Mouse (Mus musculus): ENCODE measurements at regions not wholly inside any gene's neighbourhood (a gene's known extent, or its start where the extent isn't known, plus 50 kb on each side); places are given as distances from the start of the nearest gene placed in this dataset.
"Not testable (repeated sequence)": the region's sequence is repeated elsewhere in the genome, so short reads cannot be mapped to it uniquely, and the experiment has no call there.

- not testable (repeated sequence) for ATAC-seq (replicated peaks); H3K4me1 ChIP-seq; H3K27me3 ChIP-seq (replicated peaks); H3K9me3 ChIP-seq; H3K36me3 ChIP-seq (replicated peaks); H3K27ac ChIP-seq; H3K9ac ChIP-seq; H3K4me2 ChIP-seq; H3K4me3 ChIP-seq
- WGBS: 91% methylated on average over 2 of the region's 2 CpGs
Observed at GRCm38 (mm10) chr10:70841179-70841578, 185.4 kb upstream of the Phyhipl start.

- 90% methylated on average over 4 of the region's 4 CpGs for WGBS
- Histone ChIP-seq H3K9ac (no peak overlapping the region), H3K27me3 (replicated peaks) (no peaks in the 10 kb centered on the region), H3K9me3 (no peaks in the 10 kb centered on the region), H3K27ac (no peak overlapping the region), H3K4me3 (no peak overlapping the region), H3K4me2 (no peak overlapping the region), H3K4me1 (no peaks in the 10 kb centered on the region), H3K36me3 (replicated peaks) (no peaks in the 10 kb centered on the region)
- ATAC-seq (replicated peaks): no peak
Observed at GRCm38 (mm10) chr10:70838147-70838546, 182.4 kb upstream of the Phyhipl start.

DNA sequence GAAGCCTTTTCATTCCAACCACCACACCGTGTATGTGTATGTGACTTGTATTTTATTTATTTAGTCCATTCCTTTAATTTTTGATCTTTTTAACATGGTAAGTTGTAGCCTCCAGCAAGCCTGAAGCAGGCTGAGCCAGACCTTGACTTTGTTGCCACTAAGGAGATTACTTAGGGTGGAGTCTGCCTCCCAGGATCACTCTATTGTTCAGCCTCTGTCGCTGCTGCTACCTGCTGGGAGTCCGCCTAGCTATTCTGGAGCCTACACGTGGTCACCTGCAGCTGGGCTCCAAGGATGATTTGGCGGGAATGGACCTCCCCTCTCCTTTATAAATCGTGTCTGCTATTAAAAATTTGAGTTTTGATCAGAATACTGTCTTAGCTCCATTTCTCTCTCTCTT lies 181.6 kb upstream of the Phyhipl start:
- Histone ChIP-seq H3K27ac (no peak overlapping the region), H3K4me3 (no peak overlapping the region), H3K9me3 (no peaks in the 10 kb centered on the region), H3K36me3 (replicated peaks) (no peaks in the 10 kb centered on the region), H3K4me1 (no peaks in the 10 kb centered on the region), H3K27me3 (replicated peaks) (no peaks in the 10 kb centered on the region), H3K4me2 (no peak overlapping the region), H3K9ac (no peak overlapping the region)
- no peak for ATAC-seq (replicated peaks)
- WGBS: 79% methylated on average over 6 of the region's 6 CpGs

- no peak overlapping the region for H3K9ac ChIP-seq
- no peaks in the 10 kb centered on the region for H3K9me3 ChIP-seq
- no peak overlapping the region for H3K27ac ChIP-seq
- H3K4me1 ChIP-seq: peaks cover 4% of the 10 kb centered on the region; the same call in 1 of the 2 replicates
- WGBS: 36% methylated on average over 4 of the region's 4 CpGs
- H3K4me3 ChIP-seq: no peak overlapping the region
- ATAC-seq (replicated peaks): no peak
- no peak overlapping the region for H3K4me2 ChIP-seq
- no peaks in the 10 kb centered on the region for H3K36me3 ChIP-seq (replicated peaks)
- no peaks in the 10 kb centered on the region for H3K27me3 ChIP-seq (replicated peaks)
Observed at GRCm38 (mm10) chr10:70832616-70833015, 176.9 kb upstream of the Phyhipl start.

- Histone ChIP-seq H3K36me3 (replicated peaks) (no peaks in the 10 kb centered on the region), H3K4me3 (no peak overlapping the region), H3K4me1 (peaks cover 4% of the 10 kb centered on the region; the same call in 1 of the 2 replicates), H3K9ac (no peak overlapping the region), H3K4me2 (no peak overlapping the region), H3K9me3 (no peaks in the 10 kb centered on the region), H3K27me3 (replicated peaks) (no peaks in the 10 kb centered on the region), H3K27ac (no peak overlapping the region)
- ATAC-seq (replicated peaks): no peak
- WGBS: 6% methylated on average over 4 of the region's 4 CpGs
Observed at GRCm38 (mm10) chr10:70828217-70828616, 172.5 kb upstream of the Phyhipl start.

- H3K4me2 ChIP-seq; H3K27me3 ChIP-seq (replicated peaks); H3K4me1 ChIP-seq; H3K36me3 ChIP-seq (replicated peaks); H3K27ac ChIP-seq; ATAC-seq (replicated peaks); H3K4me3 ChIP-seq; H3K9me3 ChIP-seq; H3K9ac ChIP-seq: not testable (repeated sequence)
- 92% methylated on average over 2 of the region's 2 CpGs for WGBS
Observed at GRCm38 (mm10) chr10:70827522-70827921, 171.8 kb upstream of the Phyhipl start.

DNA sequence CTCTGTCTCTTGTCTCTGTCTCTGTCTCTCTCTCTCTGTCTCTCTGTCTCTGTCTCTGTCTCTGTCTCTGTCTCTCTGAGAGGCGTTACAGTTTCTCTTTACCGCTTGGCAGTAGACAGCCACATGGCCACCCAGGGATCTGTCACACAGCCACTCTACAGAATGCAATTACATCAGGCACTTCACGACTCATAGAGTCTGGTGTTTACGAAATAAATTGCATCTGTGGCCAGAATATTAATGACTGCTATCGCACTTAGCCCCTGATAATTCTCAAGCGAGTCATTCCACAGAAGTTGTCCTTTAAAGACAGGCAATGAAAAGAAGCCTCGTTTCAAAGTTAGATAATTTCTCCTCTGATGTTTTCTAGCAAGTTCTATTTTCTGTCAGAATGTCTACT lies 170.9 kb upstream of the Phyhipl start:
- Histone ChIP-seq H3K4me2 (no peak overlapping the region), H3K4me1 (peaks cover 4% of the 10 kb centered on the region; the same call in 1 of the 2 replicates), H3K27me3 (replicated peaks) (no peaks in the 10 kb centered on the region), H3K9ac (no peak overlapping the region), H3K4me3 (no peak overlapping the region), H3K36me3 (replicated peaks) (no peaks in the 10 kb centered on the region), H3K27ac (no peak overlapping the region), H3K9me3 (no peaks in the 10 kb centered on the region)
- ATAC-seq (replicated peaks): 0 out of 2 replicates have a peak, but pooled peaks have one; percentile 60
- WGBS: 50% methylated on average over 7 of the region's 7 CpGs

- 61% methylated on average over 4 of the region's 4 CpGs for WGBS
- Histone ChIP-seq H3K27me3 (replicated peaks) (no peaks in the 10 kb centered on the region), H3K4me2 (no peak overlapping the region), H3K4me1 (peaks cover 4% of the 10 kb centered on the region; the same call in 1 of the 2 replicates), H3K4me3 (no peak overlapping the region), H3K27ac (no peak overlapping the region), H3K9ac (no peak overlapping the region), H3K36me3 (replicated peaks) (no peaks in the 10 kb centered on the region), H3K9me3 (no peaks in the 10 kb centered on the region)
- ATAC-seq (replicated peaks): no peak
Observed at GRCm38 (mm10) chr10:70825451-70825850, 169.7 kb upstream of the Phyhipl start.

GRCm38 (mm10) chr10:70824461-70824860 lies 168.7 kb upstream of the Phyhipl start:
- Histone ChIP-seq H3K9me3 (no peaks in the 10 kb centered on the region), H3K4me2 (no peak overlapping the region), H3K4me3 (no peak overlapping the region), H3K27me3 (replicated peaks) (no peaks in the 10 kb centered on the region), H3K27ac (no peak overlapping the region), H3K9ac (no peak overlapping the region), H3K4me1 (peaks cover 4% of the 10 kb centered on the region; the same call in 1 of the 2 replicates), H3K36me3 (replicated peaks) (no peaks in the 10 kb centered on the region)
- WGBS: 87% methylated on average over 5 of the region's 5 CpGs
- no peak for ATAC-seq (replicated peaks)

DNA sequence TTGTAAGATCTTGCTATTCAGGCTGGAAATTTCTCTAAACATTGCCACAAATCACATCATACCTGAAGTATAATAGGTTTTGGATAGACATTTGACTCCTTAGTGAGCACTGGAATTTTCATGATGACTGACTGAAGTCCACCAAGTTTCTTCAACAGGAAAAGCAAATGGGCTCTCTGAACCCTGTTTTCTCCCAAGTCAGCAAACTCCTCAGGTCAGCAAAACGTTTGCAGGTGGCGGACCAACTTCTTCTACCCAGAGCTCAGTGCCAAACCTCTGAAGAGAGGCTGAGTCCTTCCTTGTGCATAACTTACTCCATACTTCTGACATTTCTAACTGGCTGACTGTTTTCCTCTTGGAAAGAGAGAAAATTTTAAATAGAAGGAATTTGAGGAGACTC lies 164.2 kb upstream of the Phyhipl start:
- Histone ChIP-seq H3K4me1 (no peaks in the 10 kb centered on the region), H3K4me3 (no peak overlapping the region), H3K9ac (no peak overlapping the region), H3K4me2 (no peak overlapping the region), H3K27ac (no peak overlapping the region), H3K9me3 (no peaks in the 10 kb centered on the region), H3K27me3 (replicated peaks) (no peaks in the 10 kb centered on the region), H3K36me3 (replicated peaks) (no peaks in the 10 kb centered on the region)
- 86% methylated on average over 2 of the region's 2 CpGs for WGBS
- ATAC-seq (replicated peaks): no peak

GRCm38 (mm10) chr10:70814354-70815131 lies 158.8 kb upstream of the Phyhipl start:
- no peak overlapping the region for H3K9ac ChIP-seq
- no peak overlapping the region for H3K4me2 ChIP-seq
- 66% methylated on average over 15 of the region's 15 CpGs for WGBS
- no peaks in the 10 kb centered on the region for H3K9me3 ChIP-seq
- no peaks in the 10 kb centered on the region for H3K4me1 ChIP-seq
- H3K36me3 ChIP-seq (replicated peaks): no peaks in the 10 kb centered on the region
- no peak overlapping the region for H3K27ac ChIP-seq
- ATAC-seq (replicated peaks): 0 out of 2 replicates have a peak, but pooled peaks have one; percentile 56
- H3K27me3 ChIP-seq (replicated peaks): no peaks in the 10 kb centered on the region
- H3K4me3 ChIP-seq: no peak overlapping the region

- H3K27ac ChIP-seq: no peak overlapping the region
- 47% methylated on average over 3 of the region's 3 CpGs for whole genome bisulfite sequencing
- H3K9me3 ChIP-seq: no peaks in the 10 kb centered on the region
- ATAC-seq (replicated peaks): no peak
- no peak overlapping the region for H3K9ac ChIP-seq
- no peaks in the 10 kb centered on the region for H3K4me1 ChIP-seq
- H3K27me3 ChIP-seq (replicated peaks): no peaks in the 10 kb centered on the region
- H3K36me3 ChIP-seq (replicated peaks): no peaks in the 10 kb centered on the region
- H3K4me3 ChIP-seq: no peak overlapping the region
- H3K4me2 ChIP-seq: no peak overlapping the region
Observed at GRCm38 (mm10) chr10:70809411-70809810, 153.6 kb upstream of the Phyhipl start.

- Histone ChIP-seq H3K36me3 (replicated peaks) (no peaks in the 10 kb centered on the region), H3K9ac (no peak overlapping the region), H3K27me3 (replicated peaks) (no peaks in the 10 kb centered on the region), H3K9me3 (no peaks in the 10 kb centered on the region), H3K4me2 (no peak overlapping the region), H3K4me1 (no peaks in the 10 kb centered on the region), H3K4me3 (no peak overlapping the region), H3K27ac (no peak overlapping the region)
- no peak for ATAC-seq (replicated peaks)
- WGBS: 31% methylated on average over 9 of the region's 9 CpGs
Observed at GRCm38 (mm10) chr10:70806786-70807385, 151.1 kb upstream of the Phyhipl start.
